Mouse (Mus musculus): ENCODE measurements around the gene Ppfibp1. TPM values are rescaled to one million over a fixed set of nuclear protein-coding genes. Genes with fewer than 3 reads are reported as not detected.

Gene Ppfibp1
- total and polyA plus RNA-seq, 3 experiments = 23.4 to 28.2 (median 28.2) TPM

DNA sequence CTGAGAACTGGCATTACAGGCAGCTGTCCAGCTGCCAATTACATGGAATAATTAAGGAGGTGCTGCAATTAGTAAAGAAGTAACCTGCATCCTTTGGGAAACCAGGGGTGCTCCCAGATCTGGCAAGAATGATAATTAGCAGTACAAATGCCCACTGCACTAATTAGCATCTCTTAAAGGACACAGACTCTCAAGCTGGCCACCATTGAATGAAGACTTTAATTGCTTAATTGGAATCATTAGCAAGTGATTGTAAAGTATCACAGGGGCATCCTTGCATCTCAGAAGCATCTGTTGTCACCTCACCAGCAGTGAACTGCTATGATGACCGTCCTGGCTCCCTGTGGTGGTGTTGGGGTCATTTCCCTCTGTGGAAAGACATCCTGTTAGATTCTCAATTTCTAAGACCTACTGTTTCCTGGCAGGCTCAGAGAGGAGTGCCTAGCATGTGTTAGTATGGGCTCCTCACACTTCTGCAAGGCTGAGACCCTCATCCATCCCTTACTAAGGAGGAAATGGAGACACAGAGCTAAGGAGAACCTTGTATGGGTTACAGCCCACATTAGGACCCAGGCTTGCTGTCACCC is 93.1 kb downstream of the Ppfibp1 start:
- Histone ChIP-seq H3K9me3 (replicated peaks; ENCODE audit: low read length) (no peaks in the 10 kb centered on the region), H3K36me3 (replicated peaks in 1 of 2; ENCODE audit: control insufficient read depth in 1 of 2, insufficient read depth in 1 of 2, low read length in 1 of 2) (peaks cover 5 to 59% of the 10 kb centered on the region in 2 experiments), H3K79me2 (replicated peaks; ENCODE audit: control insufficient read depth, extremely low read depth, insufficient read depth, poor library complexity, severe bottlenecking) (no peaks in the 10 kb centered on the region), H3K4me3 (replicated peaks in 1 of 3; ENCODE audit: low read depth in 2 of 3, low read length in 2 of 3, poor library complexity in 1 of 3) (no peak overlapping the region), H3K4me1 (ENCODE audit: control insufficient read depth in 1 of 2, insufficient read depth in 2 of 2) (no peaks in the 10 kb centered on the region), H3K27me3 (replicated peaks) (no peaks in the 10 kb centered on the region), H3K27ac (ENCODE audit: insufficient read depth, low read depth) (no peak overlapping the region), H3K4me2 (ENCODE audit: insufficient read depth, low read depth, poor library complexity, severe bottlenecking) (no peak overlapping the region), H3K9ac (ENCODE audit: insufficient read depth, low read depth) (no peak overlapping the region)
- TF ChIP-seq MAX (IDR thresholded peaks at IDR 0.05; ENCODE audit: low read length) (no peak), MYC (IDR thresholded peaks at IDR 0.05; ENCODE audit: low read depth, low read length) (no peak), ZC3H11A (IDR thresholded peaks at IDR 0.05; ENCODE audit: low read depth, low read length) (no peak), E2F4 (IDR thresholded peaks at IDR 0.05; ENCODE audit: insufficient replicate concordance, low read depth, low read length) (no peak), MAZ (IDR thresholded peaks at IDR 0.05; ENCODE audit: low read depth, low read length) (no peak), SMC3 (IDR thresholded peaks at IDR 0.05; ENCODE audit: low read depth, low read length) (no peak), NRF1 (IDR thresholded peaks at IDR 0.05; ENCODE audit: low read depth, low read length) (no peak), CTCF (conservative IDR thresholded peaks at IDR 0.05 in 1 of 2, IDR thresholded peaks at IDR 0.05 in 1 of 2; ENCODE audit: low read depth in 2 of 2, low read length in 2 of 2) (no peak), HCFC1 (IDR thresholded peaks at IDR 0.05; ENCODE audit: low read depth, low read length) (no peak), BHLHE40 (IDR thresholded peaks at IDR 0.05; ENCODE audit: low read depth, low read length) (no peak), ELF1 (IDR thresholded peaks at IDR 0.05; ENCODE audit: low read depth, low read length) (no peak), ETS1 (conservative IDR thresholded peaks at IDR 0.05; ENCODE audit: low read depth, low read length) (no peak), RCOR1 (conservative IDR thresholded peaks at IDR 0.05; ENCODE audit: low read depth, low read length) (no peak), MXI1 (IDR thresholded peaks at IDR 0.05; ENCODE audit: low read depth, low read length) (no peak)
- no peak for DNase-seq (ENCODE audit: extremely low read depth)
- dilution Hi-C loops (cut with MboI; ENCODE audit: extremely low pct_ligation_motif_present, extremely low pct_unique_long_range_greater_than_20kb, low sequenced_read_pairs) = no loop called here
- in situ Hi-C loops (cut with MboI; ENCODE audit: low pct_ligation_motif_present, low pct_unique_long_range_greater_than_20kb, low sequenced_read_pairs) = loop anchor here (25.0 kb wide), 1 partner anchor 319 kb away; no protein-coding TSS in a partner anchor

DNA sequence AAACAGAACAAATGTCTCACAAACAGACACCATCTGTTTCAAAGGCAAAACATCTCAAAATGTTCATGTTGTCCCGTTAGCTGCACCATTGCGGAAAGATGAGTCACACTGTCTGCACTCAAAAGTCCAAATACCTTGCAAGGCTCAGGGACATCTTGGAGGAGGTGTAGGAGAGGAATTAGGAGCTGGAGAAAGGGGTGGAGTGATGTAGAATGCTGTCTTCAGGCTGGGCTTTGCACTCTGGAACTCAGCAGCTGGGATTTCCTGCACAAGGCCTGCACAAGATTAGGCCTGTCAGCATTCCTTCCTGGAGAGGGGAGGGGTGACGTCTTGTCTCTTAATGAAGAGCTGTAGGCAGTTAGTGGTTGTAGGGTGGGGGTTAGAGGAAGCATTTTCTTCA is 96.3 kb downstream of the Ppfibp1 start:
- dilution Hi-C loops (cut with MboI; ENCODE audit: extremely low pct_ligation_motif_present, extremely low pct_unique_long_range_greater_than_20kb, low sequenced_read_pairs) (no loop called here), in situ Hi-C loops (cut with MboI; ENCODE audit: low pct_ligation_motif_present, low pct_unique_long_range_greater_than_20kb, low sequenced_read_pairs) (loop anchor here (25.0 kb wide), 1 partner anchor 322 kb away; no protein-coding TSS in a partner anchor)
- DNase-seq (ENCODE audit: extremely low read depth) = no peak
- H3K9ac ChIP-seq (ENCODE audit: insufficient read depth, low read depth) = no peak overlapping the region
- no peak for TF ChIP-seq USF1 (IDR thresholded peaks at IDR 0.05; ENCODE audit: low read depth, low read length)
- TF ChIP-seq CHD1 (IDR thresholded peaks at IDR 0.05; ENCODE audit: low read depth, low read length) = no peak
- TF ChIP-seq JUND (conservative IDR thresholded peaks at IDR 0.05; ENCODE audit: low read depth, low read length) = no peak
- TF ChIP-seq POLR2A (IDR thresholded peaks at IDR 0.05; ENCODE audit: low read depth, low read length) = no peak
- TF ChIP-seq ZNF384 (IDR thresholded peaks at IDR 0.05; ENCODE audit: low read depth, low read length) = no peak
- TF ChIP-seq CTCF (conservative IDR thresholded peaks at IDR 0.05 in 1 of 2, IDR thresholded peaks at IDR 0.05 in 1 of 2; ENCODE audit: low read depth in 2 of 2, low read length in 2 of 2) = no peak
- no peak for TF ChIP-seq ZMIZ1 (IDR thresholded peaks at IDR 0.05; ENCODE audit: low read depth, low read length)
- TF ChIP-seq TBP (conservative IDR thresholded peaks at IDR 0.05; ENCODE audit: low read depth, low read length) = no peak
- no peak for TF ChIP-seq ZKSCAN1 (IDR thresholded peaks at IDR 0.05; ENCODE audit: borderline replicate concordance, low read depth, low read length)
- TF ChIP-seq MEF2A (IDR thresholded peaks at IDR 0.05; ENCODE audit: borderline replicate concordance, low read depth, low read length) = no peak
- H3K4me1 ChIP-seq (ENCODE audit: control insufficient read depth in 1 of 2, insufficient read depth in 2 of 2) = no peaks in the 10 kb centered on the region
- no peaks in the 10 kb centered on the region for H3K27me3 ChIP-seq (replicated peaks)
- H3K4me2 ChIP-seq (ENCODE audit: insufficient read depth, low read depth, poor library complexity, severe bottlenecking) = no peak overlapping the region
- H3K36me3 ChIP-seq (replicated peaks in 1 of 2; ENCODE audit: control insufficient read depth in 1 of 2, insufficient read depth in 1 of 2, low read length in 1 of 2) = peaks cover 0 to 33% of the 10 kb centered on the region in 2 experiments
- no peak overlapping the region for H3K27ac ChIP-seq (ENCODE audit: insufficient read depth, low read depth)
- H3K79me2 ChIP-seq (replicated peaks; ENCODE audit: control insufficient read depth, extremely low read depth, insufficient read depth, poor library complexity, severe bottlenecking) = no peaks in the 10 kb centered on the region
- no peak overlapping the region for H3K4me3 ChIP-seq (replicated peaks in 1 of 3; ENCODE audit: low read depth in 2 of 3, low read length in 2 of 3, poor library complexity in 1 of 3)
- no peaks in the 10 kb centered on the region for H3K9me3 ChIP-seq (replicated peaks; ENCODE audit: low read length)
